Mouse (Mus musculus) neural tube, embryonic 10.5 days (tissue): ENCODE results near the gene Tyr.
"Not testable (repeated sequence)": the region's sequence is repeated elsewhere in the genome, so short reads cannot be mapped to it uniquely, and the experiment has no call there.

Experiments
- DNase-seq: peaks from one replicate; pipeline ENCODE4 v3.0.0-alpha.2; 2017; ENCODE audit warnings: low spot score; ENCODE audit errors: extremely low spot score

The Tyr gene

DNA sequence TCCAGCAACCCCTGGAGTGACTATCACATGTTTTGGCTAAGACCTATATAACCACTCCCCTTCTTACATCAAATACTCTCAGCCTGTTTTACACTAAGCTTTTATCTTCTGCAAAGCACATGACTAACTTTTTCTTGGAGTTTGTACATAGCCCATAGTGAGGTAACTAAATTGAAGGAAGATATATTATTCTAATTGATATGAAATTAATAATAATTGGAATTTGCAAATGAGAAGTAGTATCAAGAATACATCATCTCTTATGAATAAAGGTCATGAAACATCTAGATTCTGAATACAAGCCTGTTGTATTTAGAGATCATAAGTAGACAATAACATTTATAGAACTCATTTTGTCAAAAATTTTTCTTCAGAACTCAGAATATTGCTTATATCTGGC, at the start of gene Tyr:
Gene Tyr (minus strand): TSS at position 101 of the 400 bp plus-strand sequence.
- DNase-seq, result no peak

DNA sequence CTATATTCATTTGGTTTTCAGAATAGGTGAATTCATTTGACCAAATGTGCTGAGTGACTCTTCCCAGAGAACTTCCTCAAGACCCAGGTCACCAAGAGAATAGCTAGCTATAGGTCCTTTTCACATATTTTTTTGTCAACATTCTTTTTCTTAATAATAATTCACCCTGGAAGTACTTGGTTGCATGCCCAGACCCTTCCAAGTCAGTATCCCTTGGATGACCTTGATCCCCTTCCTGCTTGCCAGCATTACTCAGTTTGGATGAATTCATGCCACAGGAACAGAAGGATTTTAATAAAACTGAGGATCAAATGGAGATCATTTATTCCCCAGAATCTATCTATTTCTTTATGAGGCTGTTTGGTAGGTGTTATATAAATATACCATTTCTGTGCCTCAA, 45.7 kb upstream of the Tyr start:
- DNase-seq, result no peak

DNA sequence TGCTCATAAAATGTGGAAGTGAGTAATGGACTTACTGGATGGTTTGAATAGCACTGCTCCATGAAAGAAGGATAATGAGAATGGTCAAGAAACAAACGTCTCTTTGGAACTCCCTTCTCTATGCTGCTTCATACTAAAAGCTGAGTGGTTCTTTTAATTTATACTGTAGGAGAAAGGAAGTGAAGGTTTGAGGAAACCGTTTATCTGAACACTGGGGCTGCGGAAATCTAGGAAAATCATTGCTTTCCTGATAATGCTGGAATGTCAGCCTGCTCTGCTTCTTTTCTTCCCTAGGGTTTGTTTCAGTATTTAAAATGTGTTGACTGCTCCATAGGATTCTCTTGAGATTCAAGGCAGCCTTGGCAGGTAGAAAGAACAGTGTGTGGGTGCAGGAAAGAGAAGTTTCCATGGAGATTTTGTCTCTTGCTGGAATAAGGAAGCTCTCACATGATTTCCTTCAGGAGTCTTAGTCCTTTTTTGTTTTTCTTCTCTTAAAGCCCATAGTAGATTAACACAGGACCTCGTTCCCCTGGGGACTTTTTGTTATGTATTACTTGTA, 891 bp upstream of the Tyr start:
- no peak for DNase-seq

DNA sequence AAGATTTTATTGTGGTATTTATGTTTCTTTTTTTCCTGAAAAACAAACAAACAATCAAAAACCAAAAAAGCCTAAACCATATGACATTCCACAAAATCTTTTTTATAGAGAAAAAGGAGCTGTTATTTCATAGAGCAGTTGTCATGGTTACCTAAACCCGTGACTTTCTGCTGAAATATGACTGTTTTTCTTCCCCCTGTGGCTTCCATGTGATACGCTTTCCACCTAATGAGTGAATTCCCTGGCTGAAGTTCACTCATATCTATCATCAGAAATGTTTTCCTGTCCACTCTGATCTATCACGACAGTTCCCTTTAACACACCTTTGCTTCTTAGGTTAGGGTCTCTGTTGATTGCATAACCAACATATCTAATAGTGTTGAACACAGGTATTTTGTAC, 5.3 kb downstream of the Tyr start:
- no peak for DNase-seq

DNA sequence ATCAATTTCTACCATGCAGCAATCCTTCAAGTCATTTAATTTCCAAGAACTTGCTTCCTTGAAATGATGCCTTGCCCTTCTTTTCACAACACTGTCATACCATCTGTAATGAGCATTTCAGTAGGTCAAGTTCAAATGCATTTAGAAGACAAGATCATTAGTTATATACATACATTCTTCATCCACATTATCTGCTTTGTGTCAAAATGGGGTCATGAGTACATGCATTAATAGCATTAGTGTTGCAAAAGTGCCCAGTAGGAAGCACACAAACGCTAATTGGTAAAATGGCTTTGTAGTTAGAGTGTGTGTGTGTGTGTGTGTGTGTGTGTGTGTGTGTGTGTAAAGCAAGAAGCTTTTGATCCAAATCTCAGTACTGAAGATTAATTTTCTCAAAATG, 80.0 kb downstream of the Tyr start:
- no peak for DNase-seq

DNA sequence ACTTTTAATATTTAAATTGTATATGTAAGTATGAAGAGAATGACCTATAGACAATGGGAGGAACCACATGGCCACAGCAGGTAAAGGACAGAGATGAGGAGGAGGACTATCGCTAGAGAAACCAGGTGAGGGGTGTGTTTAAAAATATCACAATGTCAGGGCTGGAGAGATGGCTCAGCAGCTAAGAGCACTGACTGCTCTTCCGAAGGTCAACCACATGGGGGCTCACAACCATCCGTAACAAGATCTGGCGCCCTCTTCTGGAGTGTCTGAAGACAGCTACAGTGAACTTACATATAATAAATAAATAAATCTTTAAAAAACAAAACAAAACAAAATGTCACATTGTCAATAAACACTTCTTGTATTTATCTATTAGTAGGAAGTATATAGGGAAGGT, 81.9 kb downstream of the Tyr start:
- not testable (repeated sequence) for DNase-seq

DNA sequence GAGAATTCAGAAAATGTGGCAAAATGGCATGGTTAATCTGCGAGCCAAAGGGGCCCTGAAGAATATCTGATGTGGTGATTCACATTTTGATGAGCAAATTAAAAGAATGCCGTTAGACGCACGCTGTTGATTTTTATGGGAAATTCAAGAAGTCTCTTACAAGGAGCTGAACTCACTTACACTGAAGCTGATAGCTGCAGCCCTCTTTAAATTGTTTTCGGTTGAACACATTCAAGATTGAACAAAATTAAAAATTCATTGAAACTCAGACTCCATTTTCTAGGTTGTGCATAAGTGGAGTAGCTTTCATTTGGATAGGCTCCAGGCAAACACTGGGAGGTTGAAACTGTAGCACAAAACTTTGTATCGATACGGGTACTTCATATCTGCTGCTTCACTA, 96.3 kb downstream of the Tyr start:
- no peak for DNase-seq

DNA sequence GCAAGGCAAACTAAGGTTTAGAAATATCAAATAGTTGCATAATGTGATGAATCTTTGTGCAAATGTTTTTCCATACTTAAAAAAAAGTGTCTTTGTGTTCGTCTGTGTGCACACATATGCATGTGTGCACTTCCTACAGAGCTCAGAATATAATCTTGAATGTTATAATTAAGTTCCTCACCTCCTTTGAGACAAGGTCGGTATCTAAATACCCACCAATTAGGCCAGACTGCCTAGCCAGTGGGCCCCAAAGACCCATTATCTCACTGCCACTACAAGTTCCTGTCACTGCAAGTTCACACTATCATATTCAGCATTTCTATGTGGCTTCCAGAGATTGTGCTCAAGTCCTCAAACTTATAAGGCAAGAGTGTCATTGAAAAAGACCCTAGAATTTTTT, 118.4 kb downstream of the Tyr start:
- DNase-seq, result no peak
